Mouse (Mus musculus) left cerebral cortex, adult 8-10 months (tissue): ENCODE data around the gene Tdrd7. TPM values are rescaled to one million over a fixed set of nuclear protein-coding genes. Genes with fewer than 3 reads are reported as not detected.

Source experiments
- DNase-seq, 2 experiments: peaks; one replicate each; pipeline ENCODE4 v3.0.0; 2022; ENCODE audit warnings: low spot score in 2 of 2
- total RNA-seq, 4 experiments: library from RNA; stranded (reverse); gene quantifications; 2 replicates each; pipeline ENCODE4 v1.2.4; 2022

Tdrd7 gene
- total RNA-seq: 10 to 100 TPM; 29.8 to 38.7 (median 33.5) TPM

DNA sequence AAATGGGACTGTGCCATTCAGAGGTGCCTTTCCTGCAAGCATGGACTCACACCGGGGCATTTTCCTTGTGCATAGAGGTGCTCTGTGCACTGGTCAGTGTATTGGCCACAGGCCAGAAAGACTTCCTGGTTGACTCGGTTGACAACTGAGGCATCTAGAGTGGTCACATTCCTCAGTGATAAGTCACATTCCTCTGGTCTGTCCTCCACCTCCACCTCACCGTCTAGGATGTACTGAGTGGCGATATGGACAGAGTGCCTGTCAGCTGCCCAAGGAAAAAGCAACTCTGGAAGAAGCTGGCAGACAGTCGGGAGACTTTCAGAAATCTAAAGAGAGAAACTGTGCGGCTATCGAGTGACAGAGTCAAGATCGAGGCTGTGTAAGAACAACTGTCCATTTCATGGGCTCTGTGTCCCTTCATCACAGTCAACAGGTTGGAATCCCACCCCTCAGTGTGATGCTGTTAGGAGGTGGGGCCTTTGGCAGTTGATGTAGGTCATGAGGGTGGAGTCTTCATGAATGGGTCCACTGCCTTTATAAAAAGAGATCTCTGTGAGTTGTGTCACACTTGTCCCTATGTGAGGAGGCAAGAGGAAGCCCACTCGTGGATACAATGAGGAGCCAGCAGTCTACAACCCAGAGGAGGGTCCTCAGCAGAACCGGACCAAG, at the start of gene Tdrd7:
Tdrd7 (plus strand) TSS at position 564 of the 669 bp plus-strand sequence.
- DNase-seq: no peak

DNA sequence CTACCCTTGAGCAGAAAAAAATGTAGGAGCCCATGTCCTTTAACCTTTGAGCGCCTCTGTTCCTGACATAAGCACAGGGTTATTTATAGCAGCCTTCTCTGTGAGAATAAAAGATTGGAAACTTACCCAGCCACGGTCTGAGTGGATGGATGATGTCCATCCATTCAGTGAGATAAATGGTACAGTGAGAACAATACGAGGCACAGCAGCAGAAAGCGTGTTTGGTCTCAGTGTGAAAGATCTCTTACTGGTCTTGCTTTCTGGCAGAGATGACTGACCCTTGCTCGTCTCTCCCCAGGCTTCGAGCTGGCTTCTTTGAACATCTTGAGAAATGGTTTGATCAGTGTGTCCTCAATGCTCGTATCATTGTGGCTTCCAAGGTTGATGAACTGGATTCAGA, 48.0 kb upstream of the Tdrd7 start:
- no peak for DNase-seq

DNA sequence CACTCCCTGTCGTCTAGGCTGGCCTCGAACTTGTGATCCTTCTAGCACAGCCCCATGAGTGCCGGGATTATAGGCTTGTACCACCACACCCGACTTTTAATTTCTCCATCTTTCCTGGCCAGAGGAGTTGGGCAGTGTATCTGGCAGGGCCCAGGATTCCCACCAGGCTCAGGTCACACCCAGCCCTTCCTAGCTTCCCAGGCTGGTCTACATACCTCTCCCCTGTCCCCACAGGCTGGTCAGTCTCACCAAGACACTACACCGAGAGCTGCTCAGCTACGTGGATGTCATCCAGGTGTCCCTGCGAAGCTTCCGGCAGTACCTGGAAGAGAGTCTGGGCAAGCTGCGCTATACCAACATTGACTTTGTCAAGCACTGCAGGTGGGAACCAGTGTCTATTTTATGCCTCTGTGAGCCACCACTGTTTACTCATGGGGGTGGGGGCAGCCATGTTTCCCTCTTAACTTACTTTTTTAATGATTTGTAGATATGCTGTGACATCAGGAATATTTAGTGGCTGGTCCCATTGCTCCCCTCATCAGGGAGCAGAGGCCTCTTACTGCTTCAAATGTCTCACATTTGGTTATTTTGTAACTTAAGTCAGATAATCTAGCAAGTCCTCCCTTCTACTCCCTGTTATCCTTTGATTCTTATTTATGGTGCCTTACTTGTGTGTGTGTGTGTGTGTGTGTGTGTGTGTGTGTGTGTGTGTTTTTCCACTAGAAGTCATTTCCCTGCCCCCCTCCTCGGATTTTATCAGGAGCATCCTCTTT, 43.3 kb upstream of the Tdrd7 start:
- DNase-seq: no peak

DNA sequence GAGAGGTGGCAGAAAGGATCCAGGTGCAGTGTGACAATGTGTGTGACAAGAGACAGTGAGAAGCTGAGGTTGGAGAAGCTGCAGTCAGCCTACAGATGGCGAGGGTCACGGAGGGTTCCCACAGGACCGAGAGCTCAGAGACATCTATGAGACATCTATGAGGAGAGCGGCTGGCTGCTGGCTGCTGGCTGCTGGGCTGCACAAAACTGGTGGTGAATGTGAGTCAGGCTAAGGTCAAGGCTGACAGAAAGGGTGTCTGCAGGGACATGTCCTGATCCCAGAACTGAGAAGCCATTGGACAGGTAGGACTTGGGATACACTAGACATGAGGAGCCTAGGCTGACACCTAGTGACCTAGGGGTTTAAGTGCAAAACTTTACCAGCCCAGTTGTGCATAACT, 41.1 kb upstream of the Tdrd7 start:
- DNase-seq: no peak

DNA sequence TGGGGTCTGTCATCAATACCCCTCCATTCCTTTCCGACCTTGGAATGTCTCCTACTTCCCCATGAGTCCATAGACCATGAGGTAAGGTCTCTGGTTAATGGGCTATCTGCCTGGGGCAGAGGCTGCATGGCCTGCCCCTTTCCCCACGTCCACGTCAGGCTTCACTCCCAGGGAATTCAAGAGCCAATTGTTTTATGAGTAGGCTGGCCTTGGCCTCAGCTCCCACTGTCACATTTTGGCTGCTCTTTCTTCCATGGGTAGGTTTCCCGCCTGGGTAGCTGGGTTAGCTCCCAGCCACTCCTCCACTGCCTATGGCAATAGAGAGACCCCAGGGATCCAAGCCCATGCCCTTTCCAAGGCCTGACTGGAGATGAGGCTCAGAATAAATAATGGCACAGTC, 36.6 kb upstream of the Tdrd7 start:
- no peak for DNase-seq

DNA sequence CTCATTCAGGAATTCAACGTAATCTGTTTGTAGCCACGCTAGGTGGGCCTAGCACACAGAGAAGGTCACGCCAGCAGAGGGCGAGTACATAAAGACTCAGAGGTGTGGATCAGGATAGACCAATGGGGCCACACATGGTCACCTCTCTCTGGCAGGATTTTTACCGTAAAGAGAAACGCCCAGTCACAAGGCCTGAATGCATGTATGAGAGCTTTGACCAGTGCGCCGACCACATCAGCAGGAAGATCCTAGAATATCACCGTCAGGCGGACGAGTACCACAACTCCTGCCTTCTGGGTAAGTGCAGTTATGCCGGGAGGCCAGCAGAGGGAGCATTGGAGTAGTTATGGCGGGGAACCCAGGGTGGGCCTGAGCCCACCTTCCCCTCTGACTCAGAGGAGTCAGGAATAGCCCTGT, 23.5 kb upstream of the Tdrd7 start:
- no peak for DNase-seq

DNA sequence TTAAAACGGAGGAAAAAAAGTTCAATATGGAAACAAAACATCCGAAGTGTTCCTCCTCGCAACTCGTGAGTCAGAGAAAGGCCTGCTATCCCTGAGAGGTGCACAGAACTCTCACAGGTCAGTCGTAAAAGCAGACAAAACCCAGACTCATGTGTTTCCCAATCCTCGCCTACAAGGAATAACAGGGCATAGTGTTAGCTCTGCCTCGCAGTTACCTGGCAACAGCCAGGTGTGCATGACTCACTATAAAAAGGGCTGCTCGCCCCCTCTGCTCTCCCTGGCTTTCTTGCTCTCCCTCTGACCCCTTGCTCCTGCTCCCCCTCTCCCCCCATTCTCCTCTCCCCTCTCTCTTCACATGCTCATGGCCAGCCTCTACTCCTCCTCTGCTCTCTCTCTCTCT, 17.4 kb upstream of the Tdrd7 start:
- no peak for DNase-seq

DNA sequence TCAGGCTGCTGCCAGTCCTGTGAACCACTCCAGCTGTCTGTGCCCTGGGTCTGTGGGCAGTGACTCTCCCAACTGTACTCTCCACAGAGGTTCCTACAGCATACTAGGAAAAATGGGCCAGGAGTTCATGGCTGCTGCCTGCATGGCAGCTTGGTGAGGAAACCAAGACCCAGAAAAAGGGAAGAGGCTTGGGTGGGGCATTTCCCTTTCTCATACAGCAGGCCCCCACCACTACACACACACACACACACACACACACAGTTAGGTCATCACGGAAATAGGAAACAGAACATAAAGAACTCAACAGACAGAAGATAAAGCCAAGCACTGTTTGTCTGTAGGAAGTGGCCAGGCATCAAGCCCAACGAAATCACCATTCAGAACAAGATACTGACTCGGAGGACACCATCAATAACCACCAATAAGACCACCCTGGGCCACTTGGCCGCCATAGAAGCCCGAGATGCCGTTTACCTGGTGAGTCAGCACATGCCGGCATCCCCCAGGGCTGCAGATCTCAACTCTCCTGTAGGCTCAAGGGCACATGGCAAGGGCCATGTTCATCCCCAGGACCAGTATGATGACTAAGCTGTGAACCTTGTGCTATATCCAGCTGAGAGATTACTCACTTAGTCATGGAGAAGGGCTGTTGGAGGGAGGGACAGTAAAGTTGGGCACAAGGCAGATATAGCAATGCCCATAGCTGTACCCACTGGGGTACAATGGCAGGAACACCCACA, 15.9 kb upstream of the Tdrd7 start:
- no peak for DNase-seq

DNA sequence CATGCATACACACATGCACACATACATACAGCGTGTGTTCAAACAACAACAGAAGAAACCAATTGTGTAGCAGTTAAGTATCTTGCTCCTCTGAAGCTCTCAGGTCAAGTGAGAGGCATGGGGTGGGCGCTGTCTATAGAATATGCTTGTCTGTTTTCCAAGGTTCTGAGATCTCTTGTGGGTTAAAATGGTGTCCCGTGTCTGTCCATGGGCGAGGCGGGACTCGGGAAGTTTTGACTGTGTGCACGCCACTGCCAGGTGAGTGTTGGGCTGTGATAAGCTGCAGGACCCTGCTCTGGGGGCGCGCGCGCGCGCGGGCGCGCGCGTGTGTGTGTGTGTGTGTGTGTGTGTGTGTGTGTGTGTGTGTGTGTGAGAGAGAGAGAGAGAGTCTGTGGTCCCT, 13.3 kb upstream of the Tdrd7 start:
- no peak for DNase-seq

DNA sequence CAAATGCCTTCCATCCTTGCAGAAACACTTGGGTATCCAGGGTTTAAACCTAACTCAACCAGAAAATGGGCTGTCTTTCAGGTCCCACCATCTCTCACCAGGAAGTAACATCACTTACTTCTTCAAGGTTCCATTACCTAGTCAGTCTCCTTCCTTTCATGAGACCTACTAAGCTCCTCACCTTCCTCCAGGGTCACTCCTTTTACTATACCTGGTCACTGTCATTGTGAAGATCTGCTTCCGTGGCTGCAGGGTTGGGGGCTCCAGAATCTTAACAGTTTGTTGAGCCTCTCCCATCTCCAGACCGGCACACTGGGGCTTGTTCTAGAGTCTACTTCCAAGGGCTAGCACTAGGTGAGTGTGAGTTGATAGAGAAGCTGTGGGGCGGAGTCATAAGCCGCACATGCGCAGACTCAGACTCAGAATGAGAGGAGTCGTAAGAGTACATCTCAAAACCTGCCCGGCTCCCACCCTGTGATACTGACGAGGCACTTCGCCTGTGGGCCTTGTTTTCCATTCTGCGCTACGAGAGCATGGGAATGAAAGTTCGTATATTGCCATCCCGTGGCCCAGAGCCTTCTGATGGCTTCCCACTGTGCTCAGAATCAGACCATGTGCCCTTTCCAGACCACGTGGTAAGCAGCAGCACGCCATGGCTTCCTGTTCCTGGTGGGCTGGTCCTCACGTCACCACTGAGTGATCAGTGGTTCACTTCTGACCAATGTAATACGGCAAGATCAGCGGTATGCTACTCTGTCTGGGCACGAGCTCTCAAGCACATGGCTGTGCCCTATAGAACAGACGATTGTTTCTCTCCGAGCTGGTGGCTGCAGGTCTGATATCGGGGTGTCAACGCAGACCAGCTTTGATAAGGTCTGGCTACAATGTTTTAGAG, 11.9 kb upstream of the Tdrd7 start:
- DNase-seq: no peak

DNA sequence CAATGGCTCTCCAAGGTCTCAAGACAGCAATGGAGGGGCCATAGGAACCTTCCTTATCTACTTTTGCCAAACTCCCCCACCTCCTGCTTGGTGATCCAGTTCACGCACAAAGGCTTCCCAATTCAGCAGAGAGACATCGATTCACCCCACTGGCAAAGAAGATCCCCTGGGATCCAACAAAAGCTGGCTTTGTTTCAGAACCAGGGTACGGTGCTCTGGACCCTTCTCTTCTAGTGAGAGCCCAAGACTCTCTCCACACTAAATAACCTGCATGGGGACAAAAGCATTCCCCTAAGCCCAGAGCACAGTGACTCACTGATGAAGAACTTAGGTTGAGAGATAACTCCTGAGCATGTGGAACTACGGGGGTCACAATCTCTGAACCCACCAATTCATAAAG, 9.9 kb upstream of the Tdrd7 start:
- DNase-seq: no peak

DNA sequence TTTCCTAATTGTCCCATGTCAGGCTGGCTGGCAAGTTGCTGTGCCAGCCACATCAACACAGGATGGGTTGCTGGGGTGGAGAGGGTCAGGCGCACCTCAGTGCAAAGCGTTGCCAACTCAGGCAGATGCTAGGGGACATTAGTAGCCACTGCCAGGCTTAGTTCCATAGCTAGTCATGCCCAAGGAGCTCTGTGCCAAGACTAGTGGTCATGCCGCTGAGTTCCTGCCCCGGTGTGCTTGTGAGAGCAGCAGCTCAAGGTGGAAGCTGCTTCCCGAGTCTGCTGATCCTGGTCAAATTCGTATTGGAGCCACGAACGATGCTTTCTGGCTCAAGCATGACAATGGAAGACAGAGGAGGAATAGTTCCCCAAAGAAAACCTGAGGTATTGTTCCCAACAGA, 9.0 kb upstream of the Tdrd7 start:
- no peak for DNase-seq

DNA sequence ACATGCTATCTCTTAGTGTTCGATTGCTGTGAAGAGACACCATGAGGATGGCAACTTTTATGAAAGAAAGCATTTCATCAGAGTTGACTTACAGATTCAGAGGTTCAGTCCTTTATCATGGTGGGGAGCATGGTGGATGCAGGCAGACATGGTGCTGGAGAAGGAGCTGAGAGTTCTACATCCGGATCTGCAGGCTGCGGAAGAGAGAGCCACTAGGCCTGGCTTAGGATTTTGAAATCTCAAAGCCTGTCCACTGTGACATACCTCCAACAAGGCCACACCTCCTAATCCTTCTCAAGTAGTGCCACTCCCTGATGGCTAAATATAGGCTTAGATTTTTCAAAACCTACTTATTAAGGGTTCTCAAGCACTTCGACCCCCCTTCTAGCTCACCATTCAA, 8.4 kb upstream of the Tdrd7 start:
- DNase-seq: no peak

DNA sequence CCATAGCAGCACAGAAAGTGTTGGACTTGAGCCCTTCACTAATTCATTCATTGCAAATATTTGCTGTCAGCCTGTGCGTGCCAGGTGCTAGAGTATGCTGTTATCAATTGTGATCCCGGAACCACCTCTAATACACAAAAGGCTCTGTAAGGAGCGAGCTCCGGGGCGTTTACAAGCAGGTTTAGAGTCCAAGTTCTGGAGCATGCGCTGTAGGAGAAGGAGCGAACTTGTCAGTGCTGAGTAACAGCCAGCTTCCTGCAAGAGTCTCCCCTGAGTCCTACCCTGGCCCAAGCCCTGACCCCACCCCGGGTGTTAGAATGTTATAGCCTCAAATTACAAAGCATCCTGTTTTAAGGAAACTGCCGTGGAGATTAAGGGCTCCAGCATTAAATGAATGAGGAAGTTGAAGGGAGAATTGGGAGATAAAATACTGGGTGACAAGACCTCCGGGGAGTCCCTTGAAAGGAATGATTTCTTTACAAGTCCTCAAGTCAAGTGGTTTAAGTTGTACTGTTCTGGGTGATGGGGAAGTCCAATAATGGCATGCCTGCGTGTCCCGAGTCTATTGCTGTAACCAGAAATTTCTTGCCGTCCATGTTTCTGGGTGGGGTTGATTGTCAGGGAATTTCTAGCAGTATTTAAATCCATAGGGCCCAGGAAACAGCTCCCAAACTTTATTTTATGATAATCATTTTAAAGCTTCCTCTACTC, 758 bp downstream of the Tdrd7 start:
- no peak for DNase-seq

DNA sequence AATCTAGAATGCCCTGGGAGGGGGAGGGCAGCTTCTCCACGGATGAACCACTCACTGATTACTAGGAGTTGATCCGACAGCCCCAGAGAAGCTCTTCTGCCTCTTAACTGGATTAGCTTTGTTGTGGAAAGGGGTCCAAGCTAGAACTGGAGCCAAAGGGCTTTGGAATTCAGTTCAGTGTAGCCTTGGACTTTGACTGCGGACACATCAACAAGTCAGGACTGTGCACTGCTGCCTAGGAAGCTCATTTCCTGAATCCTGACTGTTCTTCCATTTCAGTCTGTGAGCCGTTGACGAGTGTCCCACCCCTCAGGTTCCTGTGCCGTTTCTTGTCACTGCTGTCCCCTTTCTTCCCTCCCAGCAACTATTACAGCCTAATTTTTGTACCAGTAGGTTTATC, 1.6 kb downstream of the Tdrd7 start:
- no peak for DNase-seq

DNA sequence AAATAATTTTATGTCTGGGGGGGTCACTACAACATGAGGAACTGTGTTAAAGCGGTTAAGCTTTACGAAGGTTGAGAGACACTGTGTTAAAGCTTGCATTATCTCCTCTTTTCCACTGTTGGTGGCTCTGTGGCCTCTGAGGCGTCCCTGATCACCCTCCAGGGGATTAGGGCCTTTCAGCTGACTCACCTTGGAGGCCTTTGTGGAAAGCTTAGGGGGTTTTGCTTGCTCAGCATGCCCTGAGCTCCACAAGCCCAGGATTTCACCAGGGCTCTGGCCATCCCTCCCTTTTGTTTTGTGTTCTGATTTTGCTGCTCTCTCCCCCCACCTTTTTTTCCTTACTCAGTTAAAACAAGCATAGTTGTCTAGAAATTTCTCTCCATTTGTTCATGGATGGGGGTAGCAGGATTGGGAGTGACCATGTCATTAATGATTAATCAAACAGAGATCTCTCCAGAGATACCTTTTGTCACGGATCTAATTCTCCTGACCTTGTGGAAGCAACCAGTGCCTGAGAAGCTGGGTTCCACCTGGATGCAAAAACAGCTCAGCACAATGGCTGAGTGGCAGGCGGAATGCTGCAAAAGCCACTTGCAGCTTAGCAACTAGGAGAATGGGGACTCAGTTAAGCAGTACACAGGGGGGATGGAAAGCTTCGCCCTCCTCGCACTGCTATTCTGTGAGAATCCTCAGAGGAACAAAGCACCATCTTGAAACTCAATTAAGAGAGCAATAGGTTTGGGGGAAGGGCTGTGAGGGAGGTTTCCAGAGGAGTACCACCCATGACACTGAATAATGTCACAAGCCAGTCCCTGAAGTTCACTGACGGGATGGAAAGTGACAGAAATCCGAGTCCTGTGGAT, 2.6 kb downstream of the Tdrd7 start:
- DNase-seq: no peak

DNA sequence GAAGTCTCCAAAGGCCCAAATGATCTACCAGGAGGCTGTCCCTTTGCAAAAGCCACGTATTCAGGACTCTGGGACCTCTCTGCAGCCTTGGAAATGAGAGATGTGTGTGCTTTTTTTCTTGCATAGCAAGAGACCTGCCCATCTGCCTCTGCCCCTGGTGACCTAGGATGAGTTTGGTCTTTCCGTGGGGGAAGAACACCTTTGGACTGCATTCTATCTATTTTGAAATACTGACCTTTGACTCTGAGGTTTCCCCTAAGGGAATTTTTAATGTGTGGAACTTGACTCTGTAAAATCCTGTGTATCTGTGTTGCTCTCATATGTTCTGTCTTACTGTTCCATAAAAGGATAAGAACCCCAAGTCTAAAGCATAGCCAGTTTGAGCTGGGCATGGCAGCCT, 3.9 kb downstream of the Tdrd7 start:
- DNase-seq: no peak

DNA sequence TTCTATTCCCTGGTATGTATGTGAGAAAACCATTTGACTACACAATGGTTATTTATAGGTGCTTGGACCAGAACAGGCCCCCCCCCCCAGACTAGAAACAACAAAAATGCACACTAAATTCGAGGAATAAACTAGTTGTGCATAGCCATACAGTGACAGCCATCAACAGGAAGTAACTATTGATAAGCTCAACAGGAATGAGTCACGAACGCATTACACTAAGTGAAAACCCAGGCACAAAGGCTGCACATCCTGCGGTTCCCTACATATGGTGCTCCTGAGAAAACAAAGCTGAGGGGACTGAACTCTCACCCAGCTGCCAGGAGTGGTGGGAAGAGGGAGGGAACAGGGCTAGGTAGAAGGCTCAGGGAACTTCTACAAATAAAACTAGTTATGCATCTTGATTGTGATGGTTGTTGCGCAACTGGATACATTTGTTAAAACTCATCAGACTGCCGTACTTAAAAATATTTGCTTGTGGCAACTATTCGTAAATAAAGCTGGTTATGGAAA, 5.0 kb downstream of the Tdrd7 start:
- no peak for DNase-seq

DNA sequence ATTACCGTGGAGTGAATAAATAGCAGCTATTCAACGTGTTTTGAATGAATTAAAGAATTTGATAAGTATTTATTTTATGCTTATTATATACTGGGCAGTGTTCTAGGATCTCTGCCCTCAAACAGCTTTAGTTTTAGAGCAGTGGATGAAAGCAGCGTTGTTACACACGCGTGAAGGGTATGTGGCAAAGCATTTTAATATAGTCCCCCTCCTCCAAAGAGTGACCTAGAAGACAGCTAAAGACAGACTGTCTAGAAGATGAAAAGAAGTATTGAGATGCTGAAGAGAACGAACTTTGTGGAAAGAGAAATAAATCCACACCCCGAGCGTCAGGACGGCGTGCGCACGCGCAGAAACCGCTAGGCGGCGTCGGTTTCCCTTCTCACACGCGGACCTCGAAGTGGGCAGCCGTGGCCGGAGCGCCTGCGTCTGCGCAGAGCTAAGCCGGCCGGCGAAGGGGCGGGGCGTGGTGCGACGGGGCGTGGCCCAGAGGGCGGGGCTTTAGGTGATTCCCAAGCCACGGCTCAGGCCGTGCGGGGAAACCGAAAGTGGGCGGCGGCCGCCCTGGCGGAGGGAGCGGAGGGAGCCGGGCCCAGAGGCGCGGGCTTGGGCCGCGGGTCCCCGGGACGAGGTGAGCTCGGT, 6.8 kb downstream of the Tdrd7 start:
- peak; percentile 96 to 97 for DNase-seq
